Mouse (Mus musculus) heart, adult 11 months (tissue): ENCODE data around the gene Srgap3.

ENCODE experiments used
- DNase-seq: peaks from one replicate; pipeline ENCODE4 v3.0.0; 2022

Srgap3 gene

GRCm38 (mm10) chr6:112808738-112809137 is 138.3 kb downstream of the Srgap3 start:
- peak; percentile 36 for DNase-seq

GRCm38 (mm10) chr6:112801917-112802316 is 145.1 kb downstream of the Srgap3 start:
- no peak for DNase-seq

- no peak for DNase-seq
Measured at GRCm38 (mm10) chr6:112798378-112798777, 148.7 kb downstream of the Srgap3 start.

GRCm38 (mm10) chr6:112796607-112797006 is 150.5 kb downstream of the Srgap3 start:
- DNase-seq = no peak

- no peak for DNase-seq
Measured at GRCm38 (mm10) chr6:112793887-112794286, 153.2 kb downstream of the Srgap3 start.

- DNase-seq = no peak
Measured at GRCm38 (mm10) chr6:112789901-112790300, 157.2 kb downstream of the Srgap3 start.

GRCm38 (mm10) chr6:112788617-112789016 is 158.4 kb downstream of the Srgap3 start:
- DNase-seq = no peak

GRCm38 (mm10) chr6:112788174-112788573 is 158.9 kb downstream of the Srgap3 start:
- no peak for DNase-seq

- DNase-seq = peak; percentile 95
Measured at GRCm38 (mm10) chr6:112781409-112782093, 165.5 kb downstream of the Srgap3 start.

GRCm38 (mm10) chr6:112778211-112778610 is 168.9 kb downstream of the Srgap3 start:
- peak; percentile 93 for DNase-seq

GRCm38 (mm10) chr6:112776718-112777117 is 170.3 kb downstream of the Srgap3 start:
- no peak for DNase-seq

- DNase-seq = no peak
Measured at GRCm38 (mm10) chr6:112773754-112774153, 173.3 kb downstream of the Srgap3 start.

GRCm38 (mm10) chr6:112770996-112771395 is 176.1 kb downstream of the Srgap3 start:
- no peak for DNase-seq

- DNase-seq = peak; percentile 88
Measured at GRCm38 (mm10) chr6:112758541-112758940, 188.5 kb downstream of the Srgap3 start.

- DNase-seq = no peak
Measured at GRCm38 (mm10) chr6:112756866-112757265, 190.2 kb downstream of the Srgap3 start.

GRCm38 (mm10) chr6:112754994-112755393 is 192.1 kb downstream of the Srgap3 start:
- DNase-seq = no peak

GRCm38 (mm10) chr6:112752517-112752916 is 194.5 kb downstream of the Srgap3 start:
- DNase-seq = no peak

GRCm38 (mm10) chr6:112752007-112752406 is 195.1 kb downstream of the Srgap3 start:
- no peak for DNase-seq

GRCm38 (mm10) chr6:112742297-112742696 is 204.8 kb downstream of the Srgap3 start:
- DNase-seq = no peak

GRCm38 (mm10) chr6:112741766-112742165 is 205.3 kb downstream of the Srgap3 start:
- DNase-seq = no peak

GRCm38 (mm10) chr6:112739635-112740034 is 207.4 kb downstream of the Srgap3 start:
- no peak for DNase-seq

- peak; percentile 96 for DNase-seq
Measured at GRCm38 (mm10) chr6:112738924-112739323, 208.1 kb downstream of the Srgap3 start.

GRCm38 (mm10) chr6:112736471-112736870 is 210.6 kb downstream of the Srgap3 start:
- DNase-seq = no peak

- no peak for DNase-seq
Measured at GRCm38 (mm10) chr6:112735054-112735453, 212.0 kb downstream of the Srgap3 start.

- DNase-seq = no peak
Measured at GRCm38 (mm10) chr6:112733942-112734341, 213.1 kb downstream of the Srgap3 start.
